Mouse (Mus musculus) embryonic fibroblast, embryonic 13.5 days (primary cell): Measurements from ENCODE around the gene Dock6.

ENCODE experiments used
- CTCF ChIP-seq: IDR thresholded peaks from 2 replicates; pipeline ENCODE4 v1.5.1; 2011; ENCODE audit warnings: mild to moderate bottlenecking, control low read depth, low read length, moderate library complexity, borderline replicate concordance; ENCODE audit not compliant: insufficient read depth
- POLR2A ChIP-seq: IDR thresholded peaks from 2 replicates; pipeline ENCODE4 v1.6.1; 2011; ENCODE audit warnings: low read depth, mild to moderate bottlenecking, control low read depth, low read length, moderate library complexity

- peak; percentile 94 for TF ChIP-seq CTCF
- peak; percentile 59 for TF ChIP-seq POLR2A
Measured at GRCm38 (mm10) chr9:21803986-21804644, 48.3 kb downstream of the Dock6 start.
